Mouse (Mus musculus): ENCODE measurements around the gene Pttg1ip. TPM values are rescaled to one million over a fixed set of nuclear protein-coding genes. Genes with fewer than 3 reads are reported as not detected.

Pttg1ip gene
- polyA plus RNA-seq, 1 experiment from 2014 or later, result 103 TPM

- peaks cover 37% of the 10 kb centered on the region for H3K4me1 ChIP-seq
- H3K4me3 ChIP-seq, result peak overlapping the region; percentile 72
- no peak overlapping the region for H3K27ac ChIP-seq (replicated peaks)
- WGBS, result 58% methylated on average over 5 of the region's 5 CpGs
- H3K9ac ChIP-seq, result peak overlapping the region; percentile 92
- peaks cover 46% of the 10 kb centered on the region for H3K36me3 ChIP-seq
- no peaks in the 10 kb centered on the region for H3K27me3 ChIP-seq (replicated peaks)
- H3K9me3 ChIP-seq, result no peaks in the 10 kb centered on the region
- ATAC-seq (ENCODE audit: extremely low read depth, insufficient number of reproducible peaks, low FRiP score, low TSS enrichment), result no peak
- H3K4me2 ChIP-seq, result peak overlapping the region; percentile 97
Observed at GRCm38 (mm10) chr10:77607441-77607840, 25.9 kb downstream of the Pttg1ip start.

- Histone ChIP-seq H3K4me3 (no peak overlapping the region), H3K27me3 (replicated peaks) (no peaks in the 10 kb centered on the region), H3K4me1 (peaks cover 43% of the 10 kb centered on the region), H3K4me2 (no peak overlapping the region), H3K9ac (no peak overlapping the region), H3K9me3 (no peaks in the 10 kb centered on the region), H3K36me3 (peaks cover 55% of the 10 kb centered on the region), H3K27ac (replicated peaks) (no peak overlapping the region)
- 93% methylated on average over 8 of the region's 8 CpGs for WGBS
- ATAC-seq (ENCODE audit: extremely low read depth, insufficient number of reproducible peaks, low FRiP score, low TSS enrichment), result no peak
Observed at GRCm38 (mm10) chr10:77608589-77608988, 27.1 kb downstream of the Pttg1ip start.

GRCm38 (mm10) chr10:77610221-77610961 lies 28.9 kb downstream of the Pttg1ip start:
- Histone ChIP-seq H3K36me3 (peaks cover 72% of the 10 kb centered on the region), H3K4me1 (peaks cover 35% of the 10 kb centered on the region), H3K9ac (no peak overlapping the region), H3K27ac (replicated peaks) (no peak overlapping the region), H3K9me3 (no peaks in the 10 kb centered on the region), H3K4me2 (no peak overlapping the region), H3K27me3 (replicated peaks) (no peaks in the 10 kb centered on the region), H3K4me3 (no peak overlapping the region)
- 83% methylated on average over 8 of the region's 8 CpGs for WGBS
- no peak for ATAC-seq (ENCODE audit: extremely low read depth, insufficient number of reproducible peaks, low FRiP score, low TSS enrichment)

- Histone ChIP-seq H3K36me3 (peaks cover 93% of the 10 kb centered on the region), H3K4me3 (no peak overlapping the region), H3K27ac (replicated peaks) (peak overlapping the region; percentile 83), H3K27me3 (replicated peaks) (no peaks in the 10 kb centered on the region), H3K9me3 (no peaks in the 10 kb centered on the region), H3K9ac (no peak overlapping the region), H3K4me2 (no peak overlapping the region), H3K4me1 (peaks cover 13% of the 10 kb centered on the region)
- no peak for ATAC-seq (ENCODE audit: extremely low read depth, insufficient number of reproducible peaks, low FRiP score, low TSS enrichment)
- WGBS, result 68% methylated on average over 3 of the region's 3 CpGs
Observed at GRCm38 (mm10) chr10:77613409-77613808, 31.9 kb downstream of the Pttg1ip start.

- Histone ChIP-seq H3K27me3 (replicated peaks) (no peaks in the 10 kb centered on the region), H3K4me2 (no peak overlapping the region), H3K4me1 (peaks cover 9% of the 10 kb centered on the region), H3K9ac (no peak overlapping the region), H3K4me3 (no peak overlapping the region), H3K9me3 (no peaks in the 10 kb centered on the region), H3K27ac (replicated peaks) (no peak overlapping the region), H3K36me3 (peaks cover 86% of the 10 kb centered on the region)
- no peak for ATAC-seq (ENCODE audit: extremely low read depth, insufficient number of reproducible peaks, low FRiP score, low TSS enrichment)
- 87% methylated on average over 8 of the region's 8 CpGs for WGBS
Observed at GRCm38 (mm10) chr10:77615647-77616046, 34.1 kb downstream of the Pttg1ip start.

- Histone ChIP-seq H3K4me2 (no peak overlapping the region), H3K9ac (no peak overlapping the region), H3K36me3 (peaks cover 80% of the 10 kb centered on the region), H3K4me3 (no peak overlapping the region), H3K4me1 (peaks cover 9% of the 10 kb centered on the region), H3K9me3 (no peaks in the 10 kb centered on the region), H3K27me3 (replicated peaks) (no peaks in the 10 kb centered on the region), H3K27ac (replicated peaks) (no peak overlapping the region)
- ATAC-seq (ENCODE audit: extremely low read depth, insufficient number of reproducible peaks, low FRiP score, low TSS enrichment), result no peak
- 91% methylated on average over 9 of the region's 9 CpGs for WGBS
Observed at GRCm38 (mm10) chr10:77616166-77616565, 34.6 kb downstream of the Pttg1ip start.

GRCm38 (mm10) chr10:77616926-77617325 lies 35.4 kb downstream of the Pttg1ip start:
- H3K9ac ChIP-seq, result no peak overlapping the region
- WGBS, result 96% methylated on average over 7 of the region's 7 CpGs
- peaks cover 14% of the 10 kb centered on the region for H3K4me1 ChIP-seq
- no peaks in the 10 kb centered on the region for H3K27me3 ChIP-seq (replicated peaks)
- H3K9me3 ChIP-seq, result no peaks in the 10 kb centered on the region
- peaks cover 73% of the 10 kb centered on the region for H3K36me3 ChIP-seq
- no peak overlapping the region for H3K4me2 ChIP-seq
- H3K4me3 ChIP-seq, result no peak overlapping the region
- ATAC-seq (ENCODE audit: extremely low read depth, insufficient number of reproducible peaks, low FRiP score, low TSS enrichment), result no peak
- H3K27ac ChIP-seq (replicated peaks), result no peak overlapping the region

GRCm38 (mm10) chr10:77621546-77621945 lies 40.0 kb downstream of the Pttg1ip start:
- peak overlapping the region; percentile 99 for H3K4me3 ChIP-seq
- H3K27ac ChIP-seq (replicated peaks), result peak overlapping the region; percentile 94
- H3K9ac ChIP-seq, result peak overlapping the region; percentile 99
- H3K27me3 ChIP-seq (replicated peaks), result no peaks in the 10 kb centered on the region
- peaks cover 43% of the 10 kb centered on the region for H3K4me1 ChIP-seq
- 73% methylated on average over 8 of the region's 8 CpGs for WGBS
- no peaks in the 10 kb centered on the region for H3K9me3 ChIP-seq
- no peak for ATAC-seq (ENCODE audit: extremely low read depth, insufficient number of reproducible peaks, low FRiP score, low TSS enrichment)
- H3K36me3 ChIP-seq, result peaks cover 33% of the 10 kb centered on the region
- H3K4me2 ChIP-seq, result peak overlapping the region; percentile 89

- peak; percentile 84 for ATAC-seq (ENCODE audit: extremely low read depth, insufficient number of reproducible peaks, low FRiP score, low TSS enrichment)
- peak within 1 kb of the TSS; percentile 99 for H3K4me3 ChIP-seq
- no peaks in the 10 kb centered on the region for H3K27me3 ChIP-seq (replicated peaks)
- H3K27ac ChIP-seq (replicated peaks), result peak within 1 kb of the TSS; percentile 94
- H3K9ac ChIP-seq, result peak within 1 kb of the TSS; percentile 99
- no peaks in the 10 kb centered on the region for H3K9me3 ChIP-seq
- WGBS, result under 1% methylated on average over 96 of the region's 96 CpGs
- H3K4me2 ChIP-seq, result peak within 1 kb of the TSS; percentile 89
- peaks cover 47% of the 10 kb centered on the region for H3K4me1 ChIP-seq
- H3K36me3 ChIP-seq, result peaks cover 29% of the 10 kb centered on the region
Observed at GRCm38 (mm10) chr10:77622055-77622988, 40.8 kb downstream of the Pttg1ip start, which contains the start of gene Ube2g2. Ube2g2 (plus strand) TSS chr10:77622275.

- Histone ChIP-seq H3K27me3 (replicated peaks) (no peaks in the 10 kb centered on the region), H3K4me2 (peak overlapping the region; percentile 89), H3K27ac (replicated peaks) (peak overlapping the region; percentile 94), H3K9ac (peak overlapping the region; percentile 99), H3K9me3 (no peaks in the 10 kb centered on the region), H3K4me3 (peak overlapping the region; percentile 99), H3K36me3 (peaks cover 21% of the 10 kb centered on the region), H3K4me1 (peaks cover 47% of the 10 kb centered on the region)
- ATAC-seq (ENCODE audit: extremely low read depth, insufficient number of reproducible peaks, low FRiP score, low TSS enrichment), result no peak
- WGBS, result 9% methylated on average over 8 of the region's 8 CpGs
Observed at GRCm38 (mm10) chr10:77623069-77623492, 41.6 kb downstream of the Pttg1ip start.

GRCm38 (mm10) chr10:77623639-77624400 lies 42.3 kb downstream of the Pttg1ip start:
- peak overlapping the region; percentile 99 for H3K4me3 ChIP-seq
- no peaks in the 10 kb centered on the region for H3K27me3 ChIP-seq (replicated peaks)
- peak overlapping the region; percentile 94 for H3K27ac ChIP-seq (replicated peaks)
- H3K4me2 ChIP-seq, result peak overlapping the region; percentile 89
- H3K9me3 ChIP-seq, result no peaks in the 10 kb centered on the region
- peaks cover 14% of the 10 kb centered on the region for H3K36me3 ChIP-seq
- no peak for ATAC-seq (ENCODE audit: extremely low read depth, insufficient number of reproducible peaks, low FRiP score, low TSS enrichment)
- H3K9ac ChIP-seq, result peak overlapping the region; percentile 99
- peaks cover 51% of the 10 kb centered on the region for H3K4me1 ChIP-seq
- WGBS, result 82% methylated on average over 10 of the region's 10 CpGs
